Mouse (Mus musculus) layer of hippocampus, postnatal 36 days (tissue): ENCODE measurements around the gene Klf1. TPM values are rescaled to one million over a fixed set of nuclear protein-coding genes. Genes with fewer than 3 reads are reported as not detected.

ENCODE experiments used
- DNase-seq, 2 experiments: peaks; one replicate each; pipeline ENCODE4 v3.0.0; 2022
- total RNA-seq, 2 experiments: library from RNA; stranded (reverse); gene quantifications; 2 replicates each; pipeline ENCODE4 v1.2.3; 2021

The Klf1 gene
- under 1 TPM in 1 of 2 experiments, not detected in 1; 0.40 TPM for total RNA-seq

DNA sequence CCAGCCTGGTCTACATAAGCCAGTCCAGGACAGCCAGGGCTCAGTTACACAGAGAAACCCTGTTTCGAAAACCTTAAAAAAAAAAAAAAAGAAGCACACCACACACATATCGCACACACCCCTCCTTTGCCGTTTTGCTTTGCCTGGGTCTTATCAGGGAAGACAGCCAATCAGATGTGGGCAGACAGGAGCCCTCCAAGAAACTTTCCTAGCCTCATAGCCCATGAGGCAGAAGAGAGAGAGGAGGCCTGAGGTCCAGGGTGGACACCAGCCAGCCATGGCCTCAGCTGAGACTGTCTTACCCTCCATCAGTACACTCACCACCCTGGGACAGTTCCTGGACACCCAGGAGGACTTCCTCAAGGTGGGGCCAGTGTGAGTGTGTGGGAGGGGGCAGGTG, at the start of gene Klf1:
TSS of gene Klf1 (plus strand) at position 177 of the 400 bp plus-strand sequence.
- no peak for DNase-seq

DNA sequence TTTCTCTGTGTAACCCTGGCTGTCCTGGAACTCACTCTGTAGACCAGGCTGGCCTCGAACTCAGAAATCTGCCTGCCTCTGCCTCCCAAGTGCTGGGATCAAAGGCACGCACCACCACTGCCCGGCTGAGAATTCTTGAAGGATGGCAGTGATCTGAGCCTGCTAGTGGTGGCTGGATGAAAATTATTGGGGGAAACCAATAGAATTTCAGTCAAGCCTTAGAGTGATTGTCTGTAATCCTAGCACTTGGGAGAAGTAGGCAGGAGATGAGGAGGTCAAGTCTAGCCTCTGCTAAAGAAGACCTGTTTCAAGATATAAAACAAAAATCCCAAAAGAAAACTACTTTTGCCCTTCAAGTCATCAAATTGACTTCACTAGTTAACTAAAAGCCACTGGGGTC, 45.3 kb upstream of the Klf1 start:
- DNase-seq, result no peak

- DNase-seq, result peak; percentile 91 to 92
Measured at GRCm38 (mm10) chr8:84856864-84857441, 44.8 kb upstream of the Klf1 start, which contains the start of gene Farsa. Gene Farsa, plus strand, starts transcription at chr8:84856989.

- DNase-seq, result peak in 1 of 2 experiments; percentile 37
Measured at GRCm38 (mm10) chr8:84871376-84872308, 30.1 kb upstream of the Klf1 start, which contains the start of gene Syce2. Gene Syce2, plus strand, starts transcription at chr8:84872111.

GRCm38 (mm10) chr8:84872309-84872965, 29.3 kb upstream of the Klf1 start:
- no peak for DNase-seq

DNA sequence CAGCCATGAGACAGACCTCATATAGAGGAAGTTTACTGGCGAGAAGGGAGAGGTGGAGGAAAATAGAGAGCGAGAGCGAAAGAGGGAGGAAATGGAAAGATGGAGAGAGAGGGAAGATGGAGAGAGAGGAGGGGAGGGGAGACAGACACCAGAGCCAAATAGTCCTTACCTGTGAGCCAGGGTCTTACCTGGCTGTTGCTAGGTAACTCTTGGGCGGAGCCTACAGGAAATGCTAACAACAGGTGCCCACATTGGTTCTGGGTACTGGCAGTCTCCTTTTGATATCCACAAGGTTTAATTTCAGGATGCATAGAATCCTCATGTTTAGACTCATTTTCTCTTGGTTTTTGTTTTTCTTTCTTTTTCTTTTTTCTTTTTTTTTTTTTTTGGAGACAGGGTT, 28.7 kb upstream of the Klf1 start:
- DNase-seq, result no peak

- no peak for DNase-seq
Measured at GRCm38 (mm10) chr8:84874339-84874738, 27.4 kb upstream of the Klf1 start.

DNA sequence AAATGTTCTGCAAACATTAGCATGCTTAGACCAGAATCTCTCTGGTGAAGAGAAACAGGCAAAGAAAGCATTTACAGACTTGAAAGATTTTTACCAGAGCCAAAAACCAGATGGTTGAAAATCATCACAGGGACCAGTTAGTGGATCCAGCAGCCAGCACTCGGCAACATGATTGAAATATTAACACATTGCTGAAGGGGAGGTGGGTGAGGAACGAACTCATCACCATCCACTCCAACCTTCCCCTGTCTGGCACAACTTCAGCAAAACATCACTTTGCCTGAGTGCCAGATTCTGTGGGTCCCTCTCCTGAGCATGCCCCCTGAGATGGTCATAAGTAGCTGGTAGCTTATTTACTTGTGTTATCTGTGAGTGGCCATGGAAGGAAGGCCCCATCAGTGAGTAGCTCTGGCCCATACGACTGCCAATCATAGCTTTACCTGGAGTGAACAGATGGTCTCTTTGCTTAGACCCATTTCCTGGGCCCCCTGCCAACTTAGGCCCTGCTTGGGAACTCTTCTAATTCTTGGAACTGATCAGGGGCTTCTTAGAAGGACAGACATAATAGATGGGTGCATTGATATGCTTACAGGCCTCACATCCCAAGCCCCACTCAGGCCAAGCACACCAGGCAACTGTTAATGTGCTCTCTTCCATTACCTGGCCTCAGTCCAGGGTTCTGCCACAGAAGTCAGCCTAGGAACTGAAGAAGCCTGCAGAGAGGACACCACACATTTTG, 24.3 kb upstream of the Klf1 start:
- no peak for DNase-seq

DNA sequence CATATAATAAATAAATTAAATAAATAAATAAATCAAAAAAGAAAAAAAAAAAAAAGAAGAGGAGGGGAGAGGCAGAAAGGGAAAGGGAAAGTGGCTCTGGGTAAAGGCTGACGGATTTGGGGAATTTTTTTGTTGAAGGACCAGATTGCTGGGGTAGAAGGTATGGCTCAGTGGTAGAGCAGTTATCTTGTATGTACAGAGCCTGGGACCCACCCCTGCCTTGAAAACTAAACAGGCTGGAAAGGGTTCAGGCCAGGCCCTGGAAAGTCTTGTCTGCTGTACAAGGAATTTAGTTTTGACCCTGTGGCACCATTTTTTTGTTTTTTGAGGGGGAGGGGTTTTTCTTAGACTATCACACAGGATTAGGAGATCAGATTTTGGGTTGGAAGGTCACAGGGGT, 22.8 kb upstream of the Klf1 start:
- DNase-seq, result no peak

GRCm38 (mm10) chr8:84884728-84885127, 17.0 kb upstream of the Klf1 start:
- DNase-seq, result no peak

DNA sequence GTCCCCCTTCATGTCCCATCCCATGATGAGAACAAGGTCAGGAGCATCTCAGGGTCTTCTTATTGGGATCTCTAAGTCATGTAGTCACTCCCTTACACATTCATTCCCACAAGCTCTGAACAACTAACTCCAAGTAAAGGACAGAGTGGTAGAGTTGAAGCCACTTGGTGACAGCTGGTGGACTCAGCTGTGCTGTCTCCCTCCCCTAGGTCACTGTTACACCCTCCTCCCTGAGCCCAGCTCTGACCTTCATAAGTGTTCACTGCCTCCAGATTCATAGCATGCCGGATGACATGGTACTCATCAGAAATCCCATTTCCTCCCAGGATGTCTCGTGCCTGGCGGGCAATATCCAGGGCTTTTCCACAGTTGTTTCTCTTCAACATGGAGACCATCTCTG, 13.4 kb upstream of the Klf1 start:
- DNase-seq, result no peak

DNA sequence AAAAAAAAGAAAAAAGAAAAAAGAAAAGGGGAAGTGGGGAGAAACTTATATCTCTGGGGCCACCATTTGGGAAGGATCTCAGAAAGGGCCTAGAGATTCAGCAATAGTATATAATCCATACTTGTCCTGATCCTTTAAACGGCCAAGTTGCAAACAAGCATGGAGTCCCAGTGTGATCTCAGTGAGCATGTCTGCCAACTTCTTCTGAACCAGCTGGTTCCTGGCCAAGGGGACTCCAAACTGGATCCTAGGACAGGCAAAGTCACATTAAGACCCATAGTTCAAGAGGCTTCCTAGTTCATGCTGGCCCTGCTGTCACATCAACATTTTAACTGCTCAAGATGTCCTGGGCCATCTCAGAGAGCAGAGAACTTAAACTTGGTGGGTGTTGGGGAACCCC, 12.6 kb upstream of the Klf1 start:
- no peak for DNase-seq

GRCm38 (mm10) chr8:84892993-84893708, 8.6 kb upstream of the Klf1 start:
- no peak for DNase-seq

- peak; percentile 90 to 91 for DNase-seq
Measured at GRCm38 (mm10) chr8:84893709-84894134, 8.0 kb upstream of the Klf1 start, which contains the start of gene Gcdh. Gene Gcdh, minus strand, starts transcription at chr8:84893921.

GRCm38 (mm10) chr8:84895963-84896362, 5.8 kb upstream of the Klf1 start:
- no peak for DNase-seq

- no peak for DNase-seq
Measured at GRCm38 (mm10) chr8:84901071-84901470, 657 bp upstream of the Klf1 start.

- no peak for DNase-seq
Measured at GRCm38 (mm10) chr8:84902367-84902919, 715 bp downstream of the Klf1 start.

- DNase-seq, result peak; percentile 90 to 94
Measured at GRCm38 (mm10) chr8:84902920-84903661, 1.4 kb downstream of the Klf1 start.

DNA sequence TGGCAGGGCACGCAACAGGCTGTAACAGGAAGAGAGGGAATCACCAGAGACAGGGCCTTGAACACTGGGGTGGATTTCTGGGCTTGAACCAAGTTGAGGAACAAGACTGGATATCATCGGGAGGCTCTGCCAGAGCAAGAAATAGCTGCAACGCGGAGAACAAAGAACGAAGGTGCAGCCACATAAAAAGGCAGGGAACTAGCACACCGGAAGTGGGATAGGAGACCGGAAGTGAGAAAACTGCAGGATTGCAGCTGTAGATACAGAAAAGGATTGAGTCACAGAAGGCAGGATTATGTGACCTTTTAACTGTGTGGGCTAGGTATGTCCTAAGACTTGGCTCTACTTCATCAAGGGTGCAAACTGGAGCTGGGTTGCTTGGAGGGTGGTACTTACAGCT, 2.6 kb downstream of the Klf1 start:
- no peak for DNase-seq

- no peak for DNase-seq
Measured at GRCm38 (mm10) chr8:84907037-84907436, 5.3 kb downstream of the Klf1 start.

- no peak for DNase-seq
Measured at GRCm38 (mm10) chr8:84907493-84907892, 5.8 kb downstream of the Klf1 start.
